Mouse (Mus musculus) embryonic fibroblast, embryonic 13.5 days (primary cell): ENCODE measurements around the gene Slc36a2. TPM values are rescaled to one million over a fixed set of nuclear protein-coding genes. Genes with fewer than 3 reads are reported as not detected.

Source experiments
- H3K27ac ChIP-seq: 2 replicates; pipeline ENCODE4 v1.5.1; 2012; ENCODE audit warnings: low read length, control low read depth, inconsistent platforms; ENCODE audit not compliant: insufficient read depth
- H3K4me1 ChIP-seq: 2 replicates; pipeline ENCODE4 v1.6.1; 2011; ENCODE audit warnings: low read length; ENCODE audit not compliant: control insufficient read depth, insufficient read depth
- H3K4me3 ChIP-seq: 2 replicates; pipeline ENCODE4 v1.5.1; 2011; ENCODE audit warnings: mild to moderate bottlenecking, control low read depth, low read length; ENCODE audit not compliant: insufficient read depth
- CTCF ChIP-seq: IDR thresholded peaks from 2 replicates; pipeline ENCODE4 v1.5.1; 2011; ENCODE audit warnings: mild to moderate bottlenecking, control low read depth, low read length, moderate library complexity, borderline replicate concordance; ENCODE audit not compliant: insufficient read depth
- POLR2A ChIP-seq: IDR thresholded peaks from 2 replicates; pipeline ENCODE4 v1.6.1; 2011; ENCODE audit warnings: low read depth, mild to moderate bottlenecking, control low read depth, low read length, moderate library complexity
- polyA plus RNA-seq: library from polyadenylated mRNA; stranded (reverse); fragments of >200 nt; gene quantifications from 2 replicates; pipeline ENCODE4 v1.2.4, GENCODE M21; 2011; ENCODE audit warnings: low read depth; ENCODE audit not compliant: missing spikeins, insufficient read length

Gene Slc36a2
- polyA plus RNA-seq, 1 experiment: not detected

DNA sequence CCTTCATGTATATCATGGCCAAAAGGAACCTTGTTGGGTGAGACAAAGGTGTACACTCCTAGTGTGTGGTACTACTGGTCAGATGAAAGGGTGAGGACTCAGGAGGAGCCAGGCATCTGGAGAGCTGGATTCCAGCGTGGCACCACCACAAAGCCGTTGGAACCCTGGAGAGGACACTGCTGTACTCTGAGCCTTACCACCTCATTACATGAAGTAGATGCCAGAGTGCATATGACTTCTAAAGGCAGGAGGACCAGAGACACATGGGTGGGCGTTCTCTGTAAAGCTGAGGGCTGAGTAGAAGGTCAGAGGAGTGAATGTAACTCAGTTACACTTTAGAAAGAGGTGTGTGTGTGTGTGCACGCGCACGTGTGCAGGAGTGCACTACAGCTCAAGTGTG is 2.9 kb upstream of the Slc36a2 start:
- TF ChIP-seq CTCF (no peak), POLR2A (no peak)
- H3K4me3 ChIP-seq: no peak overlapping the region
- H3K27ac ChIP-seq: no peak overlapping the region
- H3K4me1 ChIP-seq: no peaks in the 10 kb centered on the region

- no peak for TF ChIP-seq CTCF
- no peak for TF ChIP-seq POLR2A
- H3K4me1 ChIP-seq: no peaks in the 10 kb centered on the region
- no peak overlapping the region for H3K4me3 ChIP-seq
- no peak overlapping the region for H3K27ac ChIP-seq
Observed at GRCm38 (mm10) chr11:55187292-55187691, 2.4 kb upstream of the Slc36a2 start.

- Histone ChIP-seq H3K27ac (no peak overlapping the region), H3K4me3 (no peak overlapping the region), H3K4me1 (no peaks in the 10 kb centered on the region)
- TF ChIP-seq CTCF: no peak
- no peak for TF ChIP-seq POLR2A
Observed at GRCm38 (mm10) chr11:55184246-55184645, 631 bp downstream of the Slc36a2 start.

- Histone ChIP-seq H3K4me3 (no peak overlapping the region), H3K4me1 (no peaks in the 10 kb centered on the region), H3K27ac (no peak overlapping the region)
- TF ChIP-seq CTCF: no peak
- TF ChIP-seq POLR2A: no peak
Observed at GRCm38 (mm10) chr11:55183124-55183523, 1.8 kb downstream of the Slc36a2 start.

GRCm38 (mm10) chr11:55179856-55180255 is 5.0 kb downstream of the Slc36a2 start:
- TF ChIP-seq POLR2A (no peak), CTCF (no peak)
- H3K4me3 ChIP-seq: no peak overlapping the region
- no peak overlapping the region for H3K27ac ChIP-seq
- H3K4me1 ChIP-seq: no peaks in the 10 kb centered on the region

DNA sequence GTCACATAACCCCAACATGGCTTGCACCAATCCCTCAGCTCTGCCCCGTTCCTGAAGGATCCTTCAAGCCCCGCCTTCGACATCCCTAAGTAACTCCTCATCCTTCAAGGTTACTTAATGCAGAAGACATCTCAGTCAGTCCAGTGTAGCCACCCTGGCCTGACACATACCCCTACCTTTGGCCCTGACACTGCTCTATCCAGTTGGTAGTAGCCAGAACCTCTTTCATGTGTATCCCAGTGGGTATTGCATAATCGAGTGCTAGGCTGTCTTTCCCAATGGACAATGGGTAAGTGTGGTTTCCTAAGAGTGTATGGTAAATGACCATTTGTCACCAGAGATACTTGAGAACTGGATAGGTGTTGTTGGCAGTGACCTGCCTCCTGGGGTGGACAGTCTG is 6.0 kb downstream of the Slc36a2 start:
- no peak overlapping the region for H3K4me3 ChIP-seq
- H3K27ac ChIP-seq: no peak overlapping the region
- no peak for TF ChIP-seq CTCF
- H3K4me1 ChIP-seq: no peaks in the 10 kb centered on the region

- Histone ChIP-seq H3K4me3 (no peak overlapping the region), H3K27ac (no peak overlapping the region), H3K4me1 (no peaks in the 10 kb centered on the region)
- TF ChIP-seq POLR2A (no peak), CTCF (no peak)
Observed at GRCm38 (mm10) chr11:55170501-55170900, 14.4 kb downstream of the Slc36a2 start.

GRCm38 (mm10) chr11:55168914-55169313 is 16.0 kb downstream of the Slc36a2 start:
- Histone ChIP-seq H3K27ac (no peak overlapping the region), H3K4me1 (no peaks in the 10 kb centered on the region), H3K4me3 (no peak overlapping the region)
- TF ChIP-seq POLR2A (no peak), CTCF (no peak)

GRCm38 (mm10) chr11:55168504-55168903 is 16.4 kb downstream of the Slc36a2 start:
- H3K4me1 ChIP-seq: no peaks in the 10 kb centered on the region
- H3K27ac ChIP-seq: no peak overlapping the region
- TF ChIP-seq POLR2A: no peak
- TF ChIP-seq CTCF: no peak
- H3K4me3 ChIP-seq: no peak overlapping the region

DNA sequence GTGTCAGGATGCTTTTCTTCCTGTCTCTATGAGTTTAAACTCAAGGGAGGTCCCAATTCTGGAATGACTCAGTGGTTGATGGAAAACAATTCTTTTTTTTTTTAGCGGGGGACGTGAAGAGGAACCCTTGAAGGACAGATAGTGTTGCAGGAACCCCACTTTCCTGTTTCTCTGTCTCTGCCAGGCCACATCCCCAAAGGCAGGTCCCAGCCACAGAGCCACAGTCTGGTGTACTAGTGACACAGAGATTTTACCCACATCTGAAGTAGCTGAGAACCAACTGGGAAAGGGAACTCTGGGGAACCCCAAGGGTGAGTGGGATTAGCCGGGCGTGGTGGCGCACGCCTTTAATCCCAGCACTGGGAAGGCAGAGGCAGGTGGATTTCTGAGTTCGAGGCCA is 19.1 kb downstream of the Slc36a2 start:
- Histone ChIP-seq H3K4me3 (no peak overlapping the region), H3K27ac (no peak overlapping the region), H3K4me1 (no peaks in the 10 kb centered on the region)
- TF ChIP-seq POLR2A: no peak
- no peak for TF ChIP-seq CTCF

DNA sequence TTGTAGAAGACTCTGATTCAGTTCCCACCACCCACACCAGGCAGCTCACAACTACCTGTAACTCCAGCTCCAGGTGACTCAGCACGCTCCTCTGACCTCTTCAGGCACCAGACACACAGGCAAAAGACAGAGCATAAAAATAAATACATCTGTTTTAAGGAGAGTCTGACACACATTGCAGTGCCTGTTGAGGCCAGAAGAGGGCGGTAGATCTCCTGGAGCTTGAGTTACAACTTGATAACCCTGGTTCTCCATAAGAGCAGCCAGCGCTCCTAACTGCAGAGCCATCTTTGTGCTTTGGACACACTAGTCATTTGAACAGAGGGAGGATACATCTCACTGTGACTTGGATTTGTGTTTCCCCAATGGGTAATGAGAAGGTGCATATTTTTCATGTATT is 20.2 kb downstream of the Slc36a2 start:
- Histone ChIP-seq H3K27ac (no peak overlapping the region), H3K4me1 (no peaks in the 10 kb centered on the region), H3K4me3 (no peak overlapping the region)
- TF ChIP-seq POLR2A (no peak), CTCF (0 out of 2 replicates have a peak, but pooled peaks have one; percentile 27)
